Mouse (Mus musculus) C2C12 (cell line): ENCODE results near the gene Rarg.

ENCODE experiments used
- CEBPB ChIP-seq: IDR thresholded peaks from one replicate; pipeline ENCODE4 v1.6.1; 2011; ENCODE audit warnings: low read depth, mild to moderate bottlenecking, control low read depth, moderate library complexity
- CTCF ChIP-seq: IDR thresholded peaks from one replicate; pipeline ENCODE4 v1.5.1; 2011; ENCODE audit not compliant: control insufficient read depth, insufficient read depth, insufficient read length
- FOSL1 ChIP-seq: IDR thresholded peaks from one replicate; pipeline ENCODE4 v1.8.0; 2011; ENCODE audit warnings: mild to moderate bottlenecking, low read length; ENCODE audit not compliant: poor library complexity, insufficient read depth, severe bottlenecking
- MAX ChIP-seq: IDR thresholded peaks from one replicate; pipeline ENCODE4 v1.6.1; 2011; ENCODE audit warnings: mild to moderate bottlenecking, control low read depth
- MYOD1 ChIP-seq: IDR thresholded peaks from one replicate; pipeline ENCODE4 v1.6.1; 2011; ENCODE audit warnings: low read depth; ENCODE audit not compliant: control insufficient read depth, insufficient read length
- MYOG ChIP-seq: IDR thresholded peaks from one replicate; pipeline ENCODE4 v1.6.1; 2011; ENCODE audit not compliant: control insufficient read depth, insufficient read length; ENCODE audit errors: extremely low read depth
- USF1 ChIP-seq: IDR thresholded peaks from one replicate; pipeline ENCODE4 v1.6.1; 2011; ENCODE audit warnings: low read depth, mild to moderate bottlenecking, control low read depth, moderate library complexity

DNA sequence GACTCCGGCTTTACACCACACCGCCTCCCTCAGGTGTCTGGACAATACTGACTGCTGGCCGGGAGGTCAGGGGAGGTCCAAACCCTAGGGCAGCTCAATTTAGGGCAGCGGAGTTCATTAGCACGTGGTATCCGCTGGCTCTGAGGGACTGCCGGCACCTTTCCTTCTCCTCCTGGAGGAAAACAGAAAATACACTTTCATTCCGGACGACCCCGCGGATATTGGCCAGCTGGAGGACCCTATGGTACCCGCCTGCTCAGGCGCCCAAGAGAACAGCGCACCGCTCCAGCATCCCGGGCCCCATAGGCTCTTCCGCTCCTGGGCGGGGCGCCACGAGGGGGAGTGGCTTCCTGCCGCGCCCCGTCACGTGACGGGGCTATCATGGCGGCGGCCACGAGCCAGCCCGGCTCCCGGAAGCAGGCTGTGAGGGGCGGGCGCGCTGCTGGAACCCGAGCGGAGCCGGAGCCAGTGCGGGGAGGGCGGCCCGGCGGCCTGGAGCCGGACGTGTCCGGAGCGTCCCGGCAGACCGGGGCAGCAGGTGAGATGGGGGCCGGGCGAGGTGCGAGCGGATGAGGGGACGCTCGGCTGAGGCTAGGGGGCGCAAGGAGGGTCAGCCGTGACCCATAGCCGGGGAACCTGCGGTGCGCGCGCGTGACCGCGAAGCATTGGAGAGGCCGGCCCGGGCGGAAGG lies 21.9 kb upstream of the Rarg start, which contains the start of gene Mfsd5:
- TF ChIP-seq USF1 (peak; percentile 97), CTCF (peak; percentile 54), MYOG (no peak), MAX (peak; percentile 90), MYOD1 (no peak), CEBPB (no peak), FOSL1 (no peak)
